Mouse (Mus musculus): Measurements from ENCODE around the gene Gm44596. TPM values are rescaled to one million over a fixed set of nuclear protein-coding genes. Genes with fewer than 3 reads are reported as not detected.

Gene Gm44596
- polyA plus RNA-seq, 1 experiment from 2014 or later = not detected

- H3K4me3 ChIP-seq (ENCODE audit: low read depth, low read length) = no peak overlapping the region
- H3K4me1 ChIP-seq (replicated peaks; ENCODE audit: control insufficient read depth, insufficient read depth, low read length) = peaks cover 5% of the 10 kb centered on the region
- no peak for ATAC-seq
- H3K27ac ChIP-seq (ENCODE audit: low read depth, low read length) = peak overlapping the region; percentile 57
- no peaks in the 10 kb centered on the region for H3K9me3 ChIP-seq (ENCODE audit: control insufficient read depth)
- no peaks in the 10 kb centered on the region for H3K27me3 ChIP-seq (replicated peaks; ENCODE audit: control insufficient read depth, insufficient read depth, low read length)
- no peak for TF ChIP-seq CTCF (IDR thresholded peaks at IDR 0.05; ENCODE audit: low read depth)
- no peak overlapping the region for H3K4me2 ChIP-seq (replicated peaks; ENCODE audit: low read depth)
- no peak overlapping the region for H3K9ac ChIP-seq (ENCODE audit: low read depth, low read length)
- WGBS = 85% methylated on average over 3 of the region's 3 CpGs
- H3K36me3 ChIP-seq (ENCODE audit: control insufficient read depth, insufficient read depth) = no peaks in the 10 kb centered on the region
Observed at GRCm38 (mm10) chr6:128421480-128421879, 46.2 kb downstream of the Gm44596 start.

GRCm38 (mm10) chr6:128423496-128424268, 48.4 kb downstream of the Gm44596 start:
- peak overlapping the region; percentile 72 for H3K4me3 ChIP-seq (ENCODE audit: low read depth, low read length)
- peaks cover 12% of the 10 kb centered on the region for H3K36me3 ChIP-seq (ENCODE audit: control insufficient read depth, insufficient read depth)
- peaks cover 5% of the 10 kb centered on the region for H3K4me1 ChIP-seq (replicated peaks; ENCODE audit: control insufficient read depth, insufficient read depth, low read length)
- H3K4me2 ChIP-seq (replicated peaks; ENCODE audit: low read depth) = peak overlapping the region; percentile 74
- H3K9me3 ChIP-seq (ENCODE audit: control insufficient read depth) = no peaks in the 10 kb centered on the region
- 33% methylated on average over 15 of the region's 16 CpGs for WGBS
- peak overlapping the region; percentile 77 for H3K9ac ChIP-seq (ENCODE audit: low read depth, low read length)
- TF ChIP-seq CTCF (IDR thresholded peaks at IDR 0.05; ENCODE audit: low read depth) = no peak
- H3K27me3 ChIP-seq (replicated peaks; ENCODE audit: control insufficient read depth, insufficient read depth, low read length) = no peaks in the 10 kb centered on the region
- peak overlapping the region; percentile 94; the same call in 1 of the 2 replicates for H3K27ac ChIP-seq (ENCODE audit: low read depth, low read length)
- no peak for ATAC-seq

GRCm38 (mm10) chr6:128424269-128425019, 49.1 kb downstream of the Gm44596 start, which contains the start of gene Itfg2:
Itfg2 (minus strand) TSS chr6:128424931.
- no peak for TF ChIP-seq CTCF (IDR thresholded peaks at IDR 0.05; ENCODE audit: low read depth)
- peak within 1 kb of the TSS; percentile 72 for H3K4me3 ChIP-seq (ENCODE audit: low read depth, low read length)
- H3K27me3 ChIP-seq (replicated peaks; ENCODE audit: control insufficient read depth, insufficient read depth, low read length) = no peaks in the 10 kb centered on the region
- H3K9ac ChIP-seq (ENCODE audit: low read depth, low read length) = peak within 1 kb of the TSS; percentile 77
- H3K4me1 ChIP-seq (replicated peaks; ENCODE audit: control insufficient read depth, insufficient read depth, low read length) = peaks cover 5% of the 10 kb centered on the region
- peak; percentile 96 for ATAC-seq
- peaks cover 19% of the 10 kb centered on the region for H3K36me3 ChIP-seq (ENCODE audit: control insufficient read depth, insufficient read depth)
- WGBS = under 1% methylated on average over 42 of the region's 42 CpGs
- H3K27ac ChIP-seq (ENCODE audit: low read depth, low read length) = peak within 1 kb of the TSS; percentile 94
- H3K4me2 ChIP-seq (replicated peaks; ENCODE audit: low read depth) = peak within 1 kb of the TSS; percentile 74
- no peaks in the 10 kb centered on the region for H3K9me3 ChIP-seq (ENCODE audit: control insufficient read depth)

- Histone ChIP-seq H3K9ac (ENCODE audit: low read depth, low read length) (peak overlapping the region; percentile 77), H3K4me2 (replicated peaks; ENCODE audit: low read depth) (peak overlapping the region; percentile 74), H3K36me3 (ENCODE audit: control insufficient read depth, insufficient read depth) (peaks cover 25% of the 10 kb centered on the region), H3K27ac (ENCODE audit: low read depth, low read length) (peak overlapping the region; percentile 94), H3K4me1 (replicated peaks; ENCODE audit: control insufficient read depth, insufficient read depth, low read length) (peaks cover 5% of the 10 kb centered on the region), H3K9me3 (ENCODE audit: control insufficient read depth) (no peaks in the 10 kb centered on the region), H3K4me3 (ENCODE audit: low read depth, low read length) (peak overlapping the region; percentile 72), H3K27me3 (replicated peaks; ENCODE audit: control insufficient read depth, insufficient read depth, low read length) (no peaks in the 10 kb centered on the region)
- ATAC-seq = no peak
- no peak for TF ChIP-seq CTCF (IDR thresholded peaks at IDR 0.05; ENCODE audit: low read depth)
- 19% methylated on average over 9 of the region's 9 CpGs for WGBS
Observed at GRCm38 (mm10) chr6:128425046-128425445, 49.7 kb downstream of the Gm44596 start.

GRCm38 (mm10) chr6:128427571-128427970, 52.3 kb downstream of the Gm44596 start:
- no peak for TF ChIP-seq CTCF (IDR thresholded peaks at IDR 0.05; ENCODE audit: low read depth)
- Histone ChIP-seq H3K36me3 (ENCODE audit: control insufficient read depth, insufficient read depth) (peaks cover 48% of the 10 kb centered on the region), H3K4me3 (ENCODE audit: low read depth, low read length) (no peak overlapping the region), H3K4me1 (replicated peaks; ENCODE audit: control insufficient read depth, insufficient read depth, low read length) (peaks cover 5% of the 10 kb centered on the region), H3K4me2 (replicated peaks; ENCODE audit: low read depth) (no peak overlapping the region), H3K9me3 (ENCODE audit: control insufficient read depth) (no peaks in the 10 kb centered on the region), H3K27me3 (replicated peaks; ENCODE audit: control insufficient read depth, insufficient read depth, low read length) (no peaks in the 10 kb centered on the region), H3K9ac (ENCODE audit: low read depth, low read length) (no peak overlapping the region), H3K27ac (ENCODE audit: low read depth, low read length) (no peak overlapping the region)
- no peak for ATAC-seq
- WGBS = 83% methylated on average over 5 of the region's 5 CpGs

- no peak for ATAC-seq
Observed at GRCm38 (mm10) chr6:128429300-128429699, 54.0 kb downstream of the Gm44596 start.

More at GRCm38 (mm10) chr6:128429300-128429699, 54.0 kb downstream of the Gm44596 start:
- Histone ChIP-seq H3K27me3 (replicated peaks; ENCODE audit: control insufficient read depth, insufficient read depth, low read length) (no peaks in the 10 kb centered on the region), H3K9me3 (ENCODE audit: control insufficient read depth) (no peaks in the 10 kb centered on the region), H3K36me3 (ENCODE audit: control insufficient read depth, insufficient read depth) (peaks cover 65% of the 10 kb centered on the region), H3K4me3 (ENCODE audit: low read depth, low read length) (no peak overlapping the region), H3K27ac (ENCODE audit: low read depth, low read length) (no peak overlapping the region), H3K4me2 (replicated peaks; ENCODE audit: low read depth) (no peak overlapping the region), H3K4me1 (replicated peaks; ENCODE audit: control insufficient read depth, insufficient read depth, low read length) (no peaks in the 10 kb centered on the region), H3K9ac (ENCODE audit: low read depth, low read length) (no peak overlapping the region)
- TF ChIP-seq CTCF (IDR thresholded peaks at IDR 0.05; ENCODE audit: low read depth) = no peak
- 100% methylated on average over 2 of the region's 2 CpGs for WGBS

Measured in intestine, postnatal 0 days (tissue).